Mouse (Mus musculus): ENCODE measurements around the gene Fam171a2. TPM values are rescaled to one million over a fixed set of nuclear protein-coding genes. Genes with fewer than 3 reads are reported as not detected.

The Fam171a2 gene
- polyA plus RNA-seq, 1 experiment from 2014 or later, result 22.5 TPM

DNA sequence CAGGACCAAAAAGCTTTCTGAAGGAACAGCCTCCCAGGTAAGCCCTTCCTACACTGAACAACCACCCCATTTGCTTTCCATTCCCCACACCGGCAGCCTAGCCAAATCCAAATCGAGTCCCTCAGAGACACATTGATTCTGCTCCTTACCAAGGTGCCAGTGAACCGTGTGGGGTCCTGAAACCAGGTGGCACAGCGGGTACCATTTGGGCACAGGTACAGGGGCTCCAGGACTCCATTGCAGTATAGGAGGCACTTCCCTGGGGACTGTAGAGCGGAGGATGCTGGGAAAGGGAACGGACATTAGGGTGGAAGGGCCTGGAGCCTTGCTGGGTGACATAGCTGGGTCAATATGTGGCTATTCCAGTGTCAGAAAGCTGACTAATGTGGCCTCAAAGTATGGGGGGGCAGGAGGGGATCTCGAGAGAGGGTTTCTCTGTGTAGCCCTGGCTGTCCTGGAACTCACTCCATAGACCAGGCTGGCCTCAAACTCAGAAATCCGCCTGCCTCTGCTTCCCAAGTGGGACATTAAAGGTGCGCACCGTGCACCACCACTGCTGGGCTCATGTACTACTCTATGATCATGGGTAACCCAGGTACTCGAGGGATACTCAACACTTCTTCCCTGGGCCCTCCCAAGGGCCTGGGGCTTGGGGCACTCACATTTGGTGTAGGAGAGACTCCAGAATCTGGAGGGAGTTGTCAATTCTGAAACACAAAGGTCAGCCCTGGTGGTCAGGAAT, 41.8 kb downstream of the Fam171a2 start:
- Histone ChIP-seq H3K27ac (replicated peaks) (no peak overlapping the region), H3K4me3 (peak overlapping the region; percentile 89), H3K9ac (replicated peaks) (0 out of 2 replicates have a peak overlapping the region, but pooled peaks have one; percentile 89), H3K36me3 (peaks cover 38% of the 10 kb centered on the region), H3K4me2 (replicated peaks) (peak overlapping the region; percentile 96; the same call in 1 of the 2 replicates), H3K27me3 (no peaks in the 10 kb centered on the region), H3K9me3 (no peaks in the 10 kb centered on the region), H3K4me1 (peaks cover 39% of the 10 kb centered on the region)
- WGBS, result 87% methylated on average over 11 of the region's 11 CpGs
- ATAC-seq (replicated peaks), result no peak

GRCm38 (mm10) chr11:102404161-102405010, 43.1 kb downstream of the Fam171a2 start:
- Histone ChIP-seq H3K4me3 (no peak overlapping the region), H3K27ac (replicated peaks) (no peak overlapping the region), H3K9me3 (no peaks in the 10 kb centered on the region), H3K9ac (replicated peaks) (no peak overlapping the region), H3K4me2 (replicated peaks) (no peak overlapping the region), H3K4me1 (peaks cover 46% of the 10 kb centered on the region), H3K36me3 (peaks cover 51% of the 10 kb centered on the region), H3K27me3 (0 out of 2 replicates have a peak, but pooled peaks cover 5% of the 10 kb centered on the region)
- no peak for ATAC-seq (replicated peaks)
- WGBS, result 88% methylated on average over 18 of the region's 18 CpGs

DNA sequence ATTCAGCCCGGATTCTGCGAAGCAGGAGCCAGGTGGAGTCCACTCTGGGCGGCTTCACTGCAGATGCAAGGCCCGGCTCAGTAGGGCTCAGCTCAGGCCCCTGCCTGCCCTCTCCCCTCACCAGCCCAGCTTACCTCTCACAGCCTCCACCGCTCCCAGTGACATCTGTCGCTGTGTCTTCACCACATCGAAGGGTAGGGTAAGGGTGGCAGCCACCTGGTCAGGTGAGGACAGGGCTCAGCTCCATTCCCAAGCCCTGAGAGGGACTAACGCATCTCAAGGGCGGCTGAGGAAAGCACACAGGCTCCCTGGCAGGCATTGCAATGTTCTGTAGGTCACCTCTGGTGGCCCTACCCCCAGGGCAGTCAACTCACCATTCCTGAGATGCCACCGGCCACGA, 43.8 kb downstream of the Fam171a2 start:
- peaks cover 57% of the 10 kb centered on the region for H3K36me3 ChIP-seq
- no peak overlapping the region for H3K27ac ChIP-seq (replicated peaks)
- no peak overlapping the region for H3K4me3 ChIP-seq
- WGBS, result 94% methylated on average over 11 of the region's 11 CpGs
- no peak for ATAC-seq (replicated peaks)
- no peak overlapping the region for H3K4me2 ChIP-seq (replicated peaks)
- 0 out of 2 replicates have a peak, but pooled peaks cover 6% of the 10 kb centered on the region for H3K27me3 ChIP-seq
- H3K9ac ChIP-seq (replicated peaks), result no peak overlapping the region
- H3K9me3 ChIP-seq, result no peaks in the 10 kb centered on the region
- H3K4me1 ChIP-seq, result peaks cover 45% of the 10 kb centered on the region

DNA sequence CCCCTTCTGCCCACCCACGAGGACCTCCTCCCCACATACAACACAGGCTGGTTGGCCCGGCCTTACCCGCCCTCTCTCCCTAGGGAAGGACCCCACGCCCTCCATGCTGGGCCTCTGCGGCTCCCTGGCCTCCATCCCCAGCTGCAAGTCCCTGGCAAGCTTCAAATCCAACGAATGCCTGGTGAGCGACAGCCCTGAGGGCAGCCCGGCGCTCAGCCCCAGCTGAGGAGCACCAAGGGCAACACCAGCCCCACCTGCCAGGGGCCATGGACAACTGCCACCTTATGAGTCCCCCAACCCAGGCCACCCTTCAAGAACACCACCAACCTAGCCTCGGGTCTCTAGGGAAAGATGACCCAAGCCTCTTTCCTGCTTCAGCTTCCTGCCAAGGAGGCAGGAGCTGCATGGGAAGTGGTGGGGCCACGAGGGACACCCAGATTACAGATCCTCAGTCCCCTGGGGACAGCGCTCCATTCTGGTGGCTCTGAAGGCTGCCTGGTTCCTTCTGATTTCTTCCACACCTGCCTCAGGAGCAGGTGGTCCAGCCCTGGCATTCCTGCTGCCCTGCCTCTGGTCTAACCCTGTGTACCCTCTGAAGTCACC, 45.5 kb downstream of the Fam171a2 start:
- H3K4me3 ChIP-seq, result no peak overlapping the region
- no peaks in the 10 kb centered on the region for H3K9me3 ChIP-seq
- 0 out of 2 replicates have a peak, but pooled peaks cover 6% of the 10 kb centered on the region for H3K27me3 ChIP-seq
- no peak for ATAC-seq (replicated peaks)
- WGBS, result 54% methylated on average over 12 of the region's 12 CpGs
- H3K36me3 ChIP-seq, result peaks cover 64% of the 10 kb centered on the region
- H3K27ac ChIP-seq (replicated peaks), result no peak overlapping the region
- H3K4me2 ChIP-seq (replicated peaks), result no peak overlapping the region
- H3K9ac ChIP-seq (replicated peaks), result no peak overlapping the region
- peaks cover 51% of the 10 kb centered on the region for H3K4me1 ChIP-seq

GRCm38 (mm10) chr11:102400513-102401084, 46.9 kb downstream of the Fam171a2 start:
- Histone ChIP-seq H3K9ac (replicated peaks) (no peak overlapping the region), H3K4me3 (no peak overlapping the region), H3K27ac (replicated peaks) (no peak overlapping the region), H3K4me2 (replicated peaks) (no peak overlapping the region), H3K9me3 (no peaks in the 10 kb centered on the region), H3K4me1 (peaks cover 51% of the 10 kb centered on the region), H3K36me3 (peaks cover 64% of the 10 kb centered on the region), H3K27me3 (0 out of 2 replicates have a peak, but pooled peaks cover 6% of the 10 kb centered on the region)
- no peak; the same call in 1 of the 2 replicates for ATAC-seq (replicated peaks)
- 31% methylated on average over 12 of the region's 12 CpGs for WGBS

- ATAC-seq (replicated peaks), result no peak
- Histone ChIP-seq H3K4me2 (replicated peaks) (no peak overlapping the region), H3K36me3 (peaks cover 63% of the 10 kb centered on the region), H3K9me3 (no peaks in the 10 kb centered on the region), H3K4me3 (no peak overlapping the region), H3K27ac (replicated peaks) (0 out of 2 replicates have a peak overlapping the region, but pooled peaks have one; percentile 2), H3K4me1 (peaks cover 53% of the 10 kb centered on the region), H3K9ac (replicated peaks) (no peak overlapping the region), H3K27me3 (0 out of 2 replicates have a peak, but pooled peaks cover 6% of the 10 kb centered on the region)
- 5% methylated on average over 34 of the region's 34 CpGs for WGBS
These were observed 47.8 kb downstream of the Fam171a2 start for GRCm38 (mm10) chr11:102399610-102400072.

DNA sequence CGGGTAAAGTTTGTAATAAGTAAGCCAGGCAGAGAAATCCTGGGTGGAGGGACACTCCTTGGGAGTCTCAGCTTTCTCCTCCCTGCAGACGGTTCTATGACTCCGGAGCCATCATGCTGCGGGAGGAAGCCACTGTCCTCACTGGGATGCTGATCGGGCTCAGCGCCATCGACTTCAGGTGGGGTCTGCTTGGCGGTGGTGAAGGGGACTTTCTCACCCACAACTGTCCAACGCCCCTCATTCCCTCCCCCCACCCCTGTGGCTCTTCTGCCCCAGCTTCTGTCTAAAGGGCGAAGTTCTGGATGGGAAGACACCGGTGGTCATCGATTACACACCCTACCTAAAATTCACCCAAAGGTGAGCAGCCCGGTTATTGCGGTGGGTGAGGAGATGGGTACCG, 48.4 kb downstream of the Fam171a2 start:
- peaks cover 57% of the 10 kb centered on the region for H3K36me3 ChIP-seq
- H3K4me2 ChIP-seq (replicated peaks), result no peak overlapping the region
- no peaks in the 10 kb centered on the region for H3K9me3 ChIP-seq
- ATAC-seq (replicated peaks), result no peak
- 0 out of 2 replicates have a peak overlapping the region, but pooled peaks have one; percentile 27 for H3K9ac ChIP-seq (replicated peaks)
- H3K4me3 ChIP-seq, result no peak overlapping the region
- no peak overlapping the region for H3K27ac ChIP-seq (replicated peaks)
- 24% methylated on average over 15 of the region's 15 CpGs for WGBS
- H3K27me3 ChIP-seq, result 0 out of 2 replicates have a peak, but pooled peaks cover 6% of the 10 kb centered on the region
- peaks cover 55% of the 10 kb centered on the region for H3K4me1 ChIP-seq

GRCm38 (mm10) chr11:102398007-102398825, 49.3 kb downstream of the Fam171a2 start:
- H3K4me3 ChIP-seq, result no peak overlapping the region
- 0 out of 2 replicates have a peak, but pooled peaks cover 6% of the 10 kb centered on the region for H3K27me3 ChIP-seq
- 80% methylated on average over 20 of the region's 20 CpGs for WGBS
- H3K36me3 ChIP-seq, result peaks cover 50% of the 10 kb centered on the region
- no peaks in the 10 kb centered on the region for H3K9me3 ChIP-seq
- H3K4me1 ChIP-seq, result peaks cover 60% of the 10 kb centered on the region
- no peak overlapping the region for H3K4me2 ChIP-seq (replicated peaks)
- H3K9ac ChIP-seq (replicated peaks), result no peak overlapping the region
- ATAC-seq (replicated peaks), result no peak
- no peak overlapping the region for H3K27ac ChIP-seq (replicated peaks)

DNA sequence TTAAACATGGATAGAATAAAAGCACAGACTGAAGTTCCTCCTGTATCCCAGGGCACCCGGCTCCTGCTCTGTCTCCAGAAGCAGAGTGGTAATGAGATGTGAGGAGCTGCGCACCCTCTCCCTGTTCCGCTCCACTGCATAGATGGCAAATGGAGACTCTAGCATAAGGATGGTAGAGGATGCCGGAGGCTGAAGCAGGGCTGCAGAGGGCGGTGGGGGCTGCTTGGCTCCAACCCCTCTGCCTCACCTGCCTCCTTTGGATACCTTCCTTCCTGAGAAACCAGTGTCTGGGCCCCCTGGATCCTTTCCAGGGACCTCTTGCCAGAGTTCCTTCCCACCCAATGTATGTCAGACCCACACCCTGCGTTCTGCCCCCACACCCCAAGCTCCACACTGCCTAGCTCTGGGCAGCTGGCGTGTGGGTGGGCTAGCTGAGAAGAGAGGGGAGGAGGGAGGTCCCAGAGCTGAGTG, 50.8 kb downstream of the Fam171a2 start:
- WGBS, result 75% methylated on average over 7 of the region's 7 CpGs
- 0 out of 2 replicates have a peak overlapping the region, but pooled peaks have one; percentile 4 for H3K4me3 ChIP-seq
- no peak for ATAC-seq (replicated peaks)

DNA sequence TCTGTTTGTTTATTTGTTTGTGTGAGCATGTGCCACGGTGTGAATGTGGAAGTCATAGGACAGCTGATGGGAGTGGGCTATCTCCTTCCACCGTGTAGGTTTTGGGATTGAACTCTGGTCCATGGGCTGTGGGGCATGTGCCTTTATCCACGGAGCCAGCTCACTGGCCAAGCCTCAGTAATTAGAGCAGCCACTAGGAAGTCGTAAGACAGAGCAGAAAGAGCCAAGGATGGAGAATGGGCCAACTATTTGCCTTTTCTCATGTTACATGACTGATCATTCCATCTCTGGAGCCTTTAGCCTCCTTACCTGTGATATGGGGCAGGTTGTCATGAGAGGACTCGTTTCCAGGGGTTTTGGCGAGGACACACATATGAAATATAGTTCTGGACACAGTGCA, 51.2 kb downstream of the Fam171a2 start:
- no peak overlapping the region for H3K27ac ChIP-seq (replicated peaks)
- H3K4me1 ChIP-seq, result peaks cover 66% of the 10 kb centered on the region
- no peak for ATAC-seq (replicated peaks)

More for the DNA sequence above, 50.8 kb downstream of the Fam171a2 start:
- 0 out of 2 replicates have a peak, but pooled peaks cover 6% of the 10 kb centered on the region for H3K27me3 ChIP-seq
- no peak overlapping the region for H3K27ac ChIP-seq (replicated peaks)
- peaks cover 35% of the 10 kb centered on the region for H3K36me3 ChIP-seq
- no peaks in the 10 kb centered on the region for H3K9me3 ChIP-seq
- H3K4me2 ChIP-seq (replicated peaks), result peak overlapping the region; percentile 69; the same call in 1 of the 2 replicates
- no peak overlapping the region; the same call in 1 of the 2 replicates for H3K9ac ChIP-seq (replicated peaks)
- peaks cover 66% of the 10 kb centered on the region for H3K4me1 ChIP-seq

More for the DNA sequence above, 51.2 kb downstream of the Fam171a2 start:
- H3K9me3 ChIP-seq, result no peaks in the 10 kb centered on the region
- no peak overlapping the region for H3K9ac ChIP-seq (replicated peaks)
- 63% methylated on average over 6 of the region's 6 CpGs for WGBS
- H3K27me3 ChIP-seq, result 0 out of 2 replicates have a peak, but pooled peaks cover 6% of the 10 kb centered on the region
- H3K4me2 ChIP-seq (replicated peaks), result peak overlapping the region; percentile 69
- H3K4me3 ChIP-seq, result 0 out of 2 replicates have a peak overlapping the region, but pooled peaks have one; percentile 86
- H3K36me3 ChIP-seq, result peaks cover 31% of the 10 kb centered on the region
